Mouse (Mus musculus): ENCODE measurements around the gene Il17c. TPM values are rescaled to one million over a fixed set of nuclear protein-coding genes. Genes with fewer than 3 reads are reported as not detected.

Gene Il17c
- polyA plus RNA-seq, 1 experiment from 2014 or later: not detected

DNA sequence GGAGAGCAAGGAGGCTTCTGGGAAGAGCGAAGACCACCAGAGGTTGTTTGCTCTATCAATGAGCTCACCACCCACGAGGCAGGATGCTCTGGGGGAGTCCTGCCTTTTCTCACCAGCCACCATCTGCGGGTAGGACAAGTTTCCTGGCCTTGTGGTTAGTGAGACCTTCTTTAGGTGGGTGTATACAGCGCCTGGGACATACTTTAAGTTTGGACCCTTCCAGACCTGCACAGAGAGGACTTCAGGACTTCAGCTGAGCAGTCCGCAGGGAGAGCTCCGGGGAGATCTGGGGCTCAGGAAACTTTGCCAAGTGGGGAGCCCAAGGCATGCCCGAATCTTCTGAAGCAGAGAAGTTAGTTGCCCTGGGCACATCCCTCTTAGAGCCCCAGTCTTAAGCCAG, 38.2 kb downstream of the Il17c start:
- H3K9me3 ChIP-seq (ENCODE audit: control insufficient read depth, low read length): no peaks in the 10 kb centered on the region
- H3K4me3 ChIP-seq (ENCODE audit: low read depth, low read length): no peak overlapping the region
- no peak overlapping the region for H3K27ac ChIP-seq (ENCODE audit: low read depth, low read length)
- 33% methylated on average over 7 of the region's 7 CpGs for WGBS
- peaks cover 9% of the 10 kb centered on the region; the same call in 1 of the 2 replicates for H3K4me1 ChIP-seq (replicated peaks; ENCODE audit: control insufficient read depth, insufficient read depth, low read length)
- H3K9ac ChIP-seq (ENCODE audit: low read depth, low read length): no peak overlapping the region
- H3K36me3 ChIP-seq (ENCODE audit: control insufficient read depth, insufficient read depth, low read length): no peaks in the 10 kb centered on the region
- H3K27me3 ChIP-seq (ENCODE audit: control insufficient read depth, insufficient read depth, low read length): peaks cover 33% of the 10 kb centered on the region
- ATAC-seq (ENCODE audit: low FRiP score): no peak
- peak; percentile 5 for DNase-seq (ENCODE audit: low spot score)
- peak overlapping the region; percentile 50 for H3K4me2 ChIP-seq (replicated peaks; ENCODE audit: low read depth, low read length)

DNA sequence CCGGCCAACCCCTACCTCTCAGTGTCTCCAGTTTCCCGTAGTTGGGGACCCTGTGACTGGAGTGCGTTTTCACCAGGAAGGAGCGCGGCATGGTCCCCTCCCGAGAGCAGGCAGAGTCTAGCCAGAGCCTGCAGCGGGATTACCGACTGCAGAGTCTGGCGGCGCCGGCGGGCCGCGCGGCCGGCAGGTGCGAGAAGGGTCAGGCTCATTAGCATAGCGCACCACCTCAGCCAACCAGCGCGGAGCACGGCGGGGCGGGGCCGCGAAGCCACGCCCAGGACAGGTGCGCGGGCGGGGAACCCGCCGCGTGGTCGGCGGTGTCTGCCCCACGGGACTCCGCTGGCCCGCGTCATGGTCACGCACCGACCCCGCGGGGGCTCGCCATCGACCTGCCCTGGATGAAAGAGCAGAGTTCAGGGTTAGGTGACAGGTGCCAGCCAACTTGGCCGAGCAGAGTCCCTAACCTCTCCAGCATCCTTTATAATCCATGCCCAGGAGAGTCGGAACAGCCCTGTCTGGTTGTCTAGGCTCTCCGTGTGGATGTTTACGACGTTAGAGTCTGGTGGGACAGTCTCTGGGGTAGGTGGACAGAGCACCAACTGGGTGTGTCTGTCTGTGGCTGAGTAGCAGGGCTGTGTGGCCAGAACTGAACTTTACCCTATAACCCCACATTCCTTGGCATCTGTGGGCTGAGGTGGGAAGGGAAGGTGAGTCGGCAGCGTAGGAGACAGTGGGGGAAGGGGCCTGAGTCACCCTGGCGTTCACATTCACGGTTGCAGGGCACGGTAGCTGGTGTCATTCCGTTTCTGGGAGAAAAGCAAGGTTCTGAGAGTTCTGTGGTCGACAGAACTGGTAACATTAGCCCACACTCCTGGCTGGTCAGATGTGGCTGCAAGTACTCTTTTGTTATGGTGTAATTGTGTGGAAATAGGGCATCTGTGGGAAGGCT, 39.0 kb downstream of the Il17c start, which contains the start of gene Snai3:
Snai3 (minus strand) TSS at position 210 of the 949 bp plus-strand sequence.
- Histone ChIP-seq H3K9me3 (ENCODE audit: control insufficient read depth, low read length) (no peaks in the 10 kb centered on the region), H3K36me3 (ENCODE audit: control insufficient read depth, insufficient read depth, low read length) (no peaks in the 10 kb centered on the region), H3K4me1 (replicated peaks; ENCODE audit: control insufficient read depth, insufficient read depth, low read length) (peaks cover 9% of the 10 kb centered on the region; the same call in 1 of the 2 replicates), H3K9ac (ENCODE audit: low read depth, low read length) (no peak within 1 kb of the TSS), H3K27ac (ENCODE audit: low read depth, low read length) (no peak within 1 kb of the TSS), H3K27me3 (ENCODE audit: control insufficient read depth, insufficient read depth, low read length) (peaks cover 33% of the 10 kb centered on the region), H3K4me3 (ENCODE audit: low read depth, low read length) (peak within 1 kb of the TSS; percentile 29), H3K4me2 (replicated peaks; ENCODE audit: low read depth, low read length) (peak within 1 kb of the TSS; percentile 50)
- WGBS: 3% methylated on average over 54 of the region's 56 CpGs
- ATAC-seq (ENCODE audit: low FRiP score) (peak; percentile 65; the same call in 1 of the 2 replicates), DNase-seq (ENCODE audit: low spot score) (peak; percentile 47)

- Histone ChIP-seq H3K4me2 (replicated peaks; ENCODE audit: low read depth, low read length) (no peak overlapping the region), H3K9me3 (ENCODE audit: control insufficient read depth, low read length) (no peaks in the 10 kb centered on the region), H3K9ac (ENCODE audit: low read depth, low read length) (no peak overlapping the region), H3K4me1 (replicated peaks; ENCODE audit: control insufficient read depth, insufficient read depth, low read length) (peaks cover 9% of the 10 kb centered on the region; the same call in 1 of the 2 replicates), H3K27me3 (ENCODE audit: control insufficient read depth, insufficient read depth, low read length) (peaks cover 33% of the 10 kb centered on the region), H3K4me3 (ENCODE audit: low read depth, low read length) (no peak overlapping the region), H3K27ac (ENCODE audit: low read depth, low read length) (no peak overlapping the region), H3K36me3 (ENCODE audit: control insufficient read depth, insufficient read depth, low read length) (no peaks in the 10 kb centered on the region)
- DNase-seq (ENCODE audit: low spot score): no peak
- ATAC-seq (ENCODE audit: low FRiP score): no peak
- 65% methylated on average over 11 of the region's 11 CpGs for WGBS
These were observed 39.8 kb downstream of the Il17c start for GRCm38 (mm10) chr8:122461473-122462148.

DNA sequence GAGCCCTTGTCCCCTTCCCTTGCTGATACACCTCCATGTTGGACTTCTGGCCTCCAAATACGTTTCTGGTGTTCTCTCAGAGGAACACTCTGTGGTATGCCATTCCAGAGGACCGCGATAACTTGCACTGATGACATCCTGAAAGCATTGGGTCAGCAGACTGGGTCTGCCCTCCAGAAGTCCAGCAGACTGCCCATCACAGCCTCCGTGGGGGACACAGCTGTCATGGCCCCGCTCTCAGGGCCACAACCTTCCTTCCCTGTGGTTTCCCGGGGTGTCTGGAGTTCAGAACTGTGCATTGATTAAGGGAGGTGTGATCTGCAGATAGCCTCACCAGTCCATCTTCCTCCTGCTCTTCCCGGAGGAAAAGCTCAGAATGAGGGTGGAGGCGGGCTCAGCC, 40.7 kb downstream of the Il17c start:
- Histone ChIP-seq H3K4me2 (replicated peaks; ENCODE audit: low read depth, low read length) (no peak overlapping the region), H3K4me3 (ENCODE audit: low read depth, low read length) (no peak overlapping the region), H3K9ac (ENCODE audit: low read depth, low read length) (no peak overlapping the region), H3K9me3 (ENCODE audit: control insufficient read depth, low read length) (no peaks in the 10 kb centered on the region), H3K27me3 (ENCODE audit: control insufficient read depth, insufficient read depth, low read length) (peaks cover 33% of the 10 kb centered on the region), H3K36me3 (ENCODE audit: control insufficient read depth, insufficient read depth, low read length) (no peaks in the 10 kb centered on the region), H3K27ac (ENCODE audit: low read depth, low read length) (no peak overlapping the region), H3K4me1 (replicated peaks; ENCODE audit: control insufficient read depth, insufficient read depth, low read length) (peaks cover 9% of the 10 kb centered on the region; the same call in 1 of the 2 replicates)
- ATAC-seq (ENCODE audit: low FRiP score): no peak
- no peak for DNase-seq (ENCODE audit: low spot score)
- WGBS: 68% methylated on average over 8 of the region's 8 CpGs

DNA sequence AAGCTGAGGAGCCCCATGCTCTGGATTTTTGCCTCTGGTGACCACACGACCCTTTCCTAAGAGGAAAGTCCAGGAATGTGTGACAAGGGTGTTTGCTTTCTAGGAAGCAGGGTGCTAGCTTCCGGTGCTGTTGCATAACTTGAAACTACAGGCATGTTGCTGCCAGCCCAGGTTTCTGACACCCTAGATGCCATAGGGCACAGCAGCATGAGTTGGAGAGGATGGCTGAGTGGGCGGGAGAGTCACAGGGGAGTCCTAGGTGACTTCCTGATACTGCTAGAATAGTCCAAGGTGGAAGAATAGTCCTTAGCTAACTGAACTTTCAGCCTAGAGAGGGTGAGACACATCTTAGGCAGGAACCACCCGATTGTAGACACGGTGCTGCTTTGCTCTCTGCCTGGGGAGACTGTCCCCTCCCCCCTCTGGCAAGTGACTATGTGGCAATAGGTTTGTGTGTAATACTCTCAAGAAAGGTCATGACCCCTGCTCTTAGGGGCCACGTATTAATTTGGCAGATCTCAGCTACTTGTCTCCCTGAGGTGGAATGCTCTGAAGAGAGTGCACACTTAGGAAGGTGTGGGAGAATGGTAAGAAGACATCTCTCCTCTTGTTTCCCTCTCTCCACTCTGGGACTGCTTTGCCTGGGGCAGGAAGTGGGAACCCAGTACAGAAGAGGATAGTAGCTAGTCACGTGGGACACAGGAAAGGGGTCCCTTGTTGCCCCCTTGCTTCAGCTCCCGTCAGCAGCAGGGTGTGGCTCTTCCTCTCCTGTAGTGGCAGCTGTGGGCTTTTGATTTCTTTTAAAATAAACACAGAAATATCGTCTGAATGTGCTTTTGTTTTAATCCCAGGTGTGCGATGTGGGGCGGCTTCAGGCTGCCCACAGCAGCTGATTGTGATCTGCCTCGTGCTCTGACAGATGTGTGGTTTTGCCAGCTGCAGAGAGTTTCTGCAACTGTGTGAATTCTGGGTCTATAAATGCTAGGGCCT, 42.1 kb downstream of the Il17c start:
- WGBS: 67% methylated on average over 12 of the region's 12 CpGs
- DNase-seq (ENCODE audit: low spot score) (no peak), ATAC-seq (ENCODE audit: low FRiP score) (no peak)
- no peak overlapping the region for H3K4me3 ChIP-seq (ENCODE audit: low read depth, low read length)
- no peaks in the 10 kb centered on the region for H3K9me3 ChIP-seq (ENCODE audit: control insufficient read depth, low read length)
- peaks cover 9% of the 10 kb centered on the region; the same call in 1 of the 2 replicates for H3K4me1 ChIP-seq (replicated peaks; ENCODE audit: control insufficient read depth, insufficient read depth, low read length)
- no peak overlapping the region for H3K27ac ChIP-seq (ENCODE audit: low read depth, low read length)
- H3K9ac ChIP-seq (ENCODE audit: low read depth, low read length): no peak overlapping the region
- H3K27me3 ChIP-seq (ENCODE audit: control insufficient read depth, insufficient read depth, low read length): peaks cover 28% of the 10 kb centered on the region
- H3K36me3 ChIP-seq (ENCODE audit: control insufficient read depth, insufficient read depth, low read length): no peaks in the 10 kb centered on the region
- no peak overlapping the region for H3K4me2 ChIP-seq (replicated peaks; ENCODE audit: low read depth, low read length)

- Histone ChIP-seq H3K9ac (ENCODE audit: low read depth, low read length) (no peak overlapping the region), H3K27me3 (ENCODE audit: control insufficient read depth, insufficient read depth, low read length) (peaks cover 18% of the 10 kb centered on the region), H3K4me3 (ENCODE audit: low read depth, low read length) (no peak overlapping the region), H3K36me3 (ENCODE audit: control insufficient read depth, insufficient read depth, low read length) (no peaks in the 10 kb centered on the region), H3K27ac (ENCODE audit: low read depth, low read length) (no peak overlapping the region), H3K4me1 (replicated peaks; ENCODE audit: control insufficient read depth, insufficient read depth, low read length) (peaks cover 9% of the 10 kb centered on the region; the same call in 1 of the 2 replicates), H3K9me3 (ENCODE audit: control insufficient read depth, low read length) (no peaks in the 10 kb centered on the region), H3K4me2 (replicated peaks; ENCODE audit: low read depth, low read length) (no peak overlapping the region)
- DNase-seq (ENCODE audit: low spot score) (no peak), ATAC-seq (ENCODE audit: low FRiP score) (no peak)
- WGBS: 60% methylated on average over 7 of the region's 7 CpGs
These were observed 43.2 kb downstream of the Il17c start for GRCm38 (mm10) chr8:122464985-122465384.

- WGBS: 86% methylated on average over 13 of the region's 13 CpGs
- H3K36me3 ChIP-seq (ENCODE audit: control insufficient read depth, insufficient read depth, low read length): no peaks in the 10 kb centered on the region
- no peak for DNase-seq (ENCODE audit: low spot score)
- no peaks in the 10 kb centered on the region; the same call in 1 of the 2 replicates for H3K27me3 ChIP-seq (ENCODE audit: control insufficient read depth, insufficient read depth, low read length)
- ATAC-seq (ENCODE audit: low FRiP score): no peak
- H3K4me1 ChIP-seq (replicated peaks; ENCODE audit: control insufficient read depth, insufficient read depth, low read length): no peaks in the 10 kb centered on the region
- no peak overlapping the region for H3K4me2 ChIP-seq (replicated peaks; ENCODE audit: low read depth, low read length)
- no peak overlapping the region for H3K9ac ChIP-seq (ENCODE audit: low read depth, low read length)
- no peaks in the 10 kb centered on the region for H3K9me3 ChIP-seq (ENCODE audit: control insufficient read depth, low read length)
- H3K27ac ChIP-seq (ENCODE audit: low read depth, low read length): no peak overlapping the region
- H3K4me3 ChIP-seq (ENCODE audit: low read depth, low read length): no peak overlapping the region
These were observed 46.0 kb downstream of the Il17c start for GRCm38 (mm10) chr8:122467816-122468215.

- no peaks in the 10 kb centered on the region for H3K4me1 ChIP-seq (replicated peaks; ENCODE audit: control insufficient read depth, insufficient read depth, low read length)
- ATAC-seq (ENCODE audit: low FRiP score): no peak
- H3K9me3 ChIP-seq (ENCODE audit: control insufficient read depth, low read length): no peaks in the 10 kb centered on the region
- DNase-seq (ENCODE audit: low spot score): no peak
- WGBS: 83% methylated on average over 6 of the region's 6 CpGs
- no peaks in the 10 kb centered on the region for H3K27me3 ChIP-seq (ENCODE audit: control insufficient read depth, insufficient read depth, low read length)
- no peak overlapping the region for H3K27ac ChIP-seq (ENCODE audit: low read depth, low read length)
- no peak overlapping the region for H3K9ac ChIP-seq (ENCODE audit: low read depth, low read length)
- no peak overlapping the region for H3K4me3 ChIP-seq (ENCODE audit: low read depth, low read length)
- no peak overlapping the region for H3K4me2 ChIP-seq (replicated peaks; ENCODE audit: low read depth, low read length)
- no peaks in the 10 kb centered on the region for H3K36me3 ChIP-seq (ENCODE audit: control insufficient read depth, insufficient read depth, low read length)
These were observed 47.6 kb downstream of the Il17c start for GRCm38 (mm10) chr8:122469407-122469806.
